Mouse (Mus musculus): ENCODE results near the gene Slc22a14.
A peak's percentile ranks its signal among the peaks of the same experiment; 100 is the strongest.
"Not testable (repeated sequence)": the region's sequence is repeated elsewhere in the genome, so short reads cannot be mapped to it uniquely, and the experiment has no call there.

Gene Slc22a14

GRCm38 (mm10) chr9:119365284-119365683, at the start of gene Slc22a14:
TSS of gene Slc22a14 (minus strand) at chr9:119365553.
- DNase-seq (ENCODE audit: extremely low read depth, low read depth) = peak; percentile 56

GRCm38 (mm10) chr9:119409864-119410263, 44.5 kb upstream of the Slc22a14 start:
- no peak for DNase-seq (ENCODE audit: extremely low read depth, low read depth)

GRCm38 (mm10) chr9:119408898-119409664, 43.7 kb upstream of the Slc22a14 start:
- no peak for DNase-seq (ENCODE audit: extremely low read depth, low read depth)

GRCm38 (mm10) chr9:119407884-119408283, 42.5 kb upstream of the Slc22a14 start:
- no peak for DNase-seq (ENCODE audit: extremely low read depth, low read depth)

GRCm38 (mm10) chr9:119404090-119404489, 38.7 kb upstream of the Slc22a14 start:
- DNase-seq (ENCODE audit: extremely low read depth, low read depth) = no peak

GRCm38 (mm10) chr9:119403236-119403641, 37.9 kb upstream of the Slc22a14 start:
- no peak for DNase-seq (ENCODE audit: extremely low read depth, low read depth)

- no peak for DNase-seq (ENCODE audit: extremely low read depth, low read depth)
These were observed 37.2 kb upstream of the Slc22a14 start for GRCm38 (mm10) chr9:119402253-119403235.

GRCm38 (mm10) chr9:119401801-119402214, 36.5 kb upstream of the Slc22a14 start, which contains the start of gene Acvr2b:
TSS of gene Acvr2b (plus strand) at chr9:119402118.
- peak; percentile 46 for DNase-seq (ENCODE audit: extremely low read depth, low read depth)

GRCm38 (mm10) chr9:119401351-119401750, 36.0 kb upstream of the Slc22a14 start:
- no peak for DNase-seq (ENCODE audit: extremely low read depth, low read depth)

GRCm38 (mm10) chr9:119394808-119395207, 29.5 kb upstream of the Slc22a14 start:
- no peak for DNase-seq (ENCODE audit: extremely low read depth, low read depth)

- no peak for DNase-seq (ENCODE audit: extremely low read depth, low read depth)
These were observed 24.9 kb upstream of the Slc22a14 start for GRCm38 (mm10) chr9:119390214-119390613.

GRCm38 (mm10) chr9:119388956-119389355, 23.6 kb upstream of the Slc22a14 start:
- DNase-seq (ENCODE audit: extremely low read depth, low read depth) = no peak

GRCm38 (mm10) chr9:119382603-119383002, 17.2 kb upstream of the Slc22a14 start:
- DNase-seq (ENCODE audit: extremely low read depth, low read depth) = no peak

GRCm38 (mm10) chr9:119378231-119378630, 12.9 kb upstream of the Slc22a14 start:
- DNase-seq (ENCODE audit: extremely low read depth, low read depth) = no peak

GRCm38 (mm10) chr9:119375556-119375955, 10.2 kb upstream of the Slc22a14 start:
- no peak for DNase-seq (ENCODE audit: extremely low read depth, low read depth)

GRCm38 (mm10) chr9:119375008-119375407, 9.7 kb upstream of the Slc22a14 start:
- DNase-seq (ENCODE audit: extremely low read depth, low read depth) = no peak

- no peak for DNase-seq (ENCODE audit: extremely low read depth, low read depth)
These were observed 5.9 kb upstream of the Slc22a14 start for GRCm38 (mm10) chr9:119371251-119371650.

GRCm38 (mm10) chr9:119370770-119371169, 5.4 kb upstream of the Slc22a14 start:
- DNase-seq (ENCODE audit: extremely low read depth, low read depth) = not testable (repeated sequence)

GRCm38 (mm10) chr9:119368367-119368766, 3.0 kb upstream of the Slc22a14 start:
- no peak for DNase-seq (ENCODE audit: extremely low read depth, low read depth)

- no peak for DNase-seq (ENCODE audit: extremely low read depth, low read depth)
These were observed 2.1 kb downstream of the Slc22a14 start for GRCm38 (mm10) chr9:119363229-119363628.

GRCm38 (mm10) chr9:119361416-119361815, 3.9 kb downstream of the Slc22a14 start:
- DNase-seq (ENCODE audit: extremely low read depth, low read depth) = no peak

- no peak for DNase-seq (ENCODE audit: extremely low read depth, low read depth)
These were observed 7.3 kb downstream of the Slc22a14 start for GRCm38 (mm10) chr9:119358058-119358429.

Measured in MEL-GATA-1-ER (cell line).